Mouse (Mus musculus) heart, postnatal 0 days (tissue): ENCODE results near the gene Tmc3. TPM values are rescaled to one million over a fixed set of nuclear protein-coding genes. Genes with fewer than 3 reads are reported as not detected.

ENCODE experiments used
- ATAC-seq: fragments of 200-750 bp; cut with Nextera tagmentation; 2 replicates; pipeline ENCODE4 v1.8.0; 2017; ENCODE audit warnings: low read depth, moderate number of reproducible peaks, moderate library complexity; ENCODE audit not compliant: insufficient read depth
- DNase-seq: peaks from one replicate; pipeline ENCODE4 v3.0.0-alpha.2; 2016; ENCODE audit warnings: low spot score
- H3K27ac ChIP-seq: fragments of 300-500 bp; sonication (generic); 2 replicates; pipeline ENCODE4 v1.5.1; 2014; ENCODE audit warnings: low read depth, mild to moderate bottlenecking
- H3K27me3 ChIP-seq: fragments of 300-500 bp; sonication (generic); 2 replicates; pipeline ENCODE4 v1.6.1; 2014; ENCODE audit warnings: low read length, mixed read lengths; ENCODE audit not compliant: control insufficient read depth, insufficient read depth
- H3K36me3 ChIP-seq: fragments of 300-500 bp; sonication (generic); replicated peaks from 2 replicates; pipeline ENCODE4 v1.6.1; 2014; ENCODE audit warnings: low read length, mixed read lengths; ENCODE audit not compliant: control insufficient read depth, insufficient read depth
- H3K4me1 ChIP-seq: fragments of 300-500 bp; sonication (generic); 2 replicates; pipeline ENCODE4 v1.6.1; 2014; ENCODE audit warnings: antibody characterized with exemption; ENCODE audit not compliant: control insufficient read depth, insufficient read depth
- H3K4me2 ChIP-seq: fragments of 300-500 bp; sonication (generic); 2 replicates; pipeline ENCODE4 v1.6.1; 2014; ENCODE audit warnings: low read depth, mild to moderate bottlenecking, low read length, moderate library complexity
- H3K4me3 ChIP-seq: fragments of 300-500 bp; sonication (generic); 2 replicates; pipeline ENCODE4 v1.5.1; 2014; ENCODE audit warnings: low read depth, low read length
- H3K9ac ChIP-seq: fragments of 300-500 bp; sonication (generic); replicated peaks from 2 replicates; pipeline ENCODE4 v1.6.1; 2014; ENCODE audit warnings: low read depth, low read length, mixed read lengths
- H3K9me3 ChIP-seq: fragments of 300-500 bp; sonication (generic); replicated peaks from 2 replicates; pipeline ENCODE4 v1.6.1; 2016; ENCODE audit warnings: low read length; ENCODE audit not compliant: control insufficient read depth
- CTCF ChIP-seq: IDR thresholded peaks from 2 replicates; pipeline ENCODE4 v1.5.1; 2016; ENCODE audit warnings: antibody characterized with exemption, control low read depth, low read depth
- EP300 ChIP-seq: IDR thresholded peaks from 2 replicates; pipeline ENCODE4 v1.6.1; 2016; ENCODE audit warnings: antibody characterized with exemption, low read depth
- WGBS: fragments of 180-500 bp; shearing (Covaris S2); extraction: QIAGEN DNeasy Blood & Tissue Kit; methylation state at CpG from one replicate; pipeline ENCODE4 v1.1.7; 2014; 5-methylcytosine and 5-hydroxymethylcytosine counted together
- polyA plus RNA-seq: library from polyadenylated mRNA; unstranded; fragments of >200 nt; fragmentation: Nextera tagmentation; extraction: Ambion mirVana; gene quantifications from 2 replicates; pipeline ENCODE4 v1.2.1, GENCODE M21; 2015
- total RNA-seq: library from RNA; depleted of rRNA; stranded (reverse); fragments of >200 nt; gene quantifications from 2 replicates; pipeline ENCODE4 v1.2.3, GENCODE M21; 2014; ENCODE audit warnings: low replicate concordance; rRNA removed

Gene Tmc3
- total RNA-seq (0.04 and 0.23 TPM in 2 replicates), polyA plus RNA-seq (0.38 and 0.49 TPM in 2 replicates)

DNA sequence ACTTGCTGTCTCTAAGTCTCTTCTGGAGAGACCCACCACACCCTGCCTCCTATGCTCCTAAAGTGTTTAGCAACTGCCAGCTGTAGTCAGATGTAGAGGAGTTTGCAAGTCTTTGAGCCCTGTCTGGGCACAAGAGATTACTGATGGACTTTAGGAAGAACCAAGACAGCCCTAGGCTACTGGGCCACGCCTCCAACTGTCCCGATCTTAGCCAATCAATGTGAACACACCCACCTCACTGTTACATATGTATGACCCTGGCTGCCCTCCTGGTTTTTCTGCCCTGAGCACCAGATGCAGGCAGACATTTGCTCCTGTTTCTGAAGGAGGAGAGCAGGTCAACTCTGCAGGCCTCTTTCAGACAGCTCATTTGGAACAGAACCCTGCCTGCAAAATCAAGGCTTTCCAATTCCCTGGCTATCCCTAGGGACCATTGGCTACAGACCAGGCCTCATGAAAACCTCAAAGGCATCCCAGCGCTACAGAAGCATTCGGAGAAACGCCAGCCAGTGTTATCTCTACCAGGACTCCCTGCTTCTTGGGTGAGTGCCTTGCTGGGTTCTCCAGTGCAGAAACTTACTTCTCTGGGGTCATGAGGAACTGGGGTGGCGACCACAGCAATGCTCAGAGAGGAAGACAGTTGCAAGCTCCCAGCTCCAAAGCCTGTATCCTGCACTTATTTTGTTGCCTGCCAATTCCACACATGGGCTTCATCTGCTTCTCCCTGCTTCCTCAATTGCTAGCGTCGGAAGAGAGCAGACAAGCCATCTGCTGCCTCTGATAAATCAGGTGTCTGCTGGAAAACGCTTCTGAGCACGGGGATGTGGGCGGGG, at the start of gene Tmc3:
Gene Tmc3 (plus strand): TSS at position 289 of the 833 bp plus-strand sequence.
- H3K4me2 ChIP-seq, result peak within 1 kb of the TSS; percentile 7
- 25% methylated on average over 11 of the region's 11 CpGs for WGBS

DNA sequence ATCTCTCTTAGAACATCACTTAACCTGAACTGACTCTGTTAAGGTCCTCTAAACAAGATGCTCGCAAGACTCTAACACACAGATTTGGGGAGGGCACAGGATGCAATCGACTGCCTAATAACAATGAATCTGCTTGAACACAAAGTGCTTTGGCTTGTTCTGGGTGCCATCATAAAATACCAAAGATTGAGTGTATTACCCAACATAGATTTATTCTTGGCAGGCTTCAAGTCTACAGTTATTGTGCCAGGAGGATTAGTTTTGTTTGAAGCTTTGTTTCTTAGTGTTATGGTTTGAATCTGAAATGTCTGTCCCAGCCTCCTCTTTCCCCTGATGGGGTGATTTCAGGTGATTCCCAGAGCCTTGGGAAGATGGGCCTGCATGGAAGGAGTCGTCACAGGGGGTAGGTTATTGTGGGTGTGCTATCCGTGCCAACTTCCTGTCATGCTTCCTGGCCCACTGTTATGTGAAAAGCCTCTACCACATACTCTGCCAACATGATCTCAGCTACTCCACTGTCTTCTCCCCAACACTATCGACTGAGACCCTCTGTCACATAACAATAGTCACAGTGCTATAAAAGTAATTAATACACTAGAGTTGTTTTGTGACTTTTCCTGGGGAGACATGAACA, 43.1 kb upstream of the Tmc3 start:
- H3K27me3 ChIP-seq, result no peaks in the 10 kb centered on the region
- no peaks in the 10 kb centered on the region for H3K36me3 ChIP-seq
- no peak for DNase-seq
- no peak overlapping the region for H3K4me2 ChIP-seq
- no peak overlapping the region for H3K9ac ChIP-seq
- no peaks in the 10 kb centered on the region for H3K9me3 ChIP-seq
- WGBS, result 69% methylated on average over 5 of the region's 5 CpGs
- no peak overlapping the region for H3K4me3 ChIP-seq
- H3K4me1 ChIP-seq, result no peaks in the 10 kb centered on the region
- TF ChIP-seq CTCF (no peak), EP300 (no peak)
- no peak overlapping the region for H3K27ac ChIP-seq
- no peak for ATAC-seq

More for the DNA sequence above, at the start of gene Tmc3:
- no peaks in the 10 kb centered on the region for H3K9me3 ChIP-seq
- no peak within 1 kb of the TSS for H3K27ac ChIP-seq
- H3K9ac ChIP-seq, result no peak within 1 kb of the TSS
- DNase-seq (peak; percentile 16), ATAC-seq (no peak)
- H3K4me3 ChIP-seq, result no peak within 1 kb of the TSS
- H3K4me1 ChIP-seq, result peaks cover 4% of the 10 kb centered on the region; the same call in 1 of the 2 replicates
- H3K27me3 ChIP-seq, result no peaks in the 10 kb centered on the region
- TF ChIP-seq CTCF (no peak), EP300 (no peak)
- no peaks in the 10 kb centered on the region for H3K36me3 ChIP-seq

DNA sequence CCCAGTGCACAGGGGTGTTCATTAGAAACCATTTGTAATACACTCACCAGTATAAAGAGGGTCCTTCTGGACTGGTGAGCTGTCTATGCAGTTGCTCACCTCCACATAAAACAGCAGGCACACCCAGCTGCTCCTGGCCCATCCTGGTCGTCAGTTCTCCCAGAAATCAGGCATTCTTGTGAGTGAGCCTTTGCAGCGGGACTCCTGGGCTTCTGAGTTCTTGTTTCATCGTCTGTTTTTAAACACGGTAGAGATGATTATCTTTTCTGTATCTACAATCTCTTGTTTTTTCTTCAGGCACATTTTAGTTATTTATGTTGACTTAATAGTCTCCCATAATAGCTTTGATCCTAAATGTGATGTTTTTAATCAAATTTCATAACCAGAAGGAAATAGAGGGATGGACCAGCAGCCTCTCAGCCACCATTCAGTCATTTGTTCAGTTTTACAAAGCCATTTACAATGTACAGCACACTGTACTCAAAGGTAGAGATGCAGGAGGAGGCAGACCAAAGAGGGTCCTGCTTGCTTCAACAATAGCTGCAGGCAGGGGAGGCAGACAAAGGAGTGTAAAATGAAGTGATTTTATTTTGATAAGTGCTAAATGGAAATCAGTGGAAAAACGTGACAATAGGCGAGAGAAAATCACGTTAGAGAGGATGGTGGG, 35.9 kb upstream of the Tmc3 start:
- H3K9ac ChIP-seq, result no peak overlapping the region
- no peaks in the 10 kb centered on the region for H3K9me3 ChIP-seq
- no peak overlapping the region for H3K4me3 ChIP-seq
- no peaks in the 10 kb centered on the region for H3K27me3 ChIP-seq
- H3K4me2 ChIP-seq, result no peak overlapping the region
- no peaks in the 10 kb centered on the region for H3K36me3 ChIP-seq
- no peaks in the 10 kb centered on the region for H3K4me1 ChIP-seq
- WGBS, result 49% methylated on average over 7 of the region's 7 CpGs
- no peak for TF ChIP-seq CTCF
- TF ChIP-seq EP300, result no peak
- H3K27ac ChIP-seq, result no peak overlapping the region
- ATAC-seq, result no peak
- DNase-seq, result no peak

DNA sequence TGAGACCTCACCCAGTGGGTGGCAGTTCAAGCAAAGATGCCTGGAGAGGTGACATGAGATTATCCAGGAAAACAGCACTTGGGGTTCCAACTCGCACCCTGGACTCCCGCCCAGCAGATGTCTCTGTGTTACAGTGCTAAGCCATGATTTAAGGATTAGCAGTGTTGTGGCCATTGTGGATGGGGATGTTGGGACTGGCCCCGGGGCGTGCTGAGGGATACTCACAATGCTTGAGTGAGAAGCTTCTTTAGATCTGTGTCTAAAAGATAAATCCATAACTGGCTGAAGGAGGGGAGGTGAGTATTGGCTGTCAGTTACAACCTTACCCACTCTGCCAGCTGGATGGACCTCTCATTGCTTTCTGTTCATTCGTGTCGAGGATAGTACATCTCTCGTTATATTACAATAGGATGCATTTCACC, 35.4 kb upstream of the Tmc3 start:
- Histone ChIP-seq H3K36me3 (no peaks in the 10 kb centered on the region), H3K4me1 (no peaks in the 10 kb centered on the region), H3K9ac (no peak overlapping the region), H3K4me3 (no peak overlapping the region), H3K9me3 (no peaks in the 10 kb centered on the region), H3K27me3 (no peaks in the 10 kb centered on the region), H3K27ac (no peak overlapping the region), H3K4me2 (peak overlapping the region; percentile 42; the same call in 1 of the 2 replicates)
- 52% methylated on average over 7 of the region's 7 CpGs for WGBS
- DNase-seq, result no peak
- no peak for ATAC-seq
- TF ChIP-seq CTCF (no peak), EP300 (no peak)

DNA sequence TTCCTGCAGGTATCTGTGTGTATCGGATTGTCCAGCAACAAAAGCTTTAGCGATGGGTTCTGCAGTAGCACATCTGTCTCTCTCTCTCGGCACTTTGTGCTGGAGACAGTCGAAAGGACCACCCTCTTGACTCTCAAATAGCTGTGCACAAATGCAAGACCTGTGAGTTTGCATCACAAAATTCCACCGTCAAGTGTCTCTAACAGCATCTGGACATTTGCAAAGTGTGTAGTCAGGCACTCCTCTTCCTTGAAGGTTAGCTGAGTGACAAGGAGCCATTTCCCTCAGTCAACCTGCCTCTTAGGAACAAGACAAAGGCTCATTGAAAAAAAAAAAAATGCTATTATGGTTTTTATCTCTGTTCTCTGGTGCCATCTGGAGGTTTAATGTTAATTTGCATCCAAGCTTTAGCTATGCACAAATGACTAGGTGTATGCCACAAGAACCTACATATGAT, 34.7 kb upstream of the Tmc3 start:
- Histone ChIP-seq H3K4me1 (no peaks in the 10 kb centered on the region), H3K9me3 (no peaks in the 10 kb centered on the region), H3K4me3 (peak overlapping the region; percentile 7; the same call in 1 of the 2 replicates), H3K4me2 (peak overlapping the region; percentile 42), H3K27me3 (no peaks in the 10 kb centered on the region), H3K9ac (no peak overlapping the region), H3K36me3 (no peaks in the 10 kb centered on the region), H3K27ac (no peak overlapping the region)
- WGBS, result 23% methylated on average over 5 of the region's 5 CpGs
- no peak for TF ChIP-seq EP300
- TF ChIP-seq CTCF, result peak; percentile 64
- peak; percentile 39 for DNase-seq
- no peak for ATAC-seq
